Mouse (Mus musculus) left cerebral cortex, postnatal 4 days (tissue): ENCODE measurements around the gene Snta1. TPM values are rescaled to one million over a fixed set of nuclear protein-coding genes. Genes with fewer than 3 reads are reported as not detected.
A peak's percentile ranks its signal among the peaks of the same experiment; 100 is the strongest.

ENCODE experiments used
- DNase-seq: peaks from one replicate; pipeline ENCODE4 v3.0.0-alpha.2; 2022
- intact Hi-C: fragments of 180-260 bp; cut with DNase I; formaldehyde crosslinking; loops from one replicate; pipeline ENCODE4 v1.15.1; 2025
- total RNA-seq, 2 experiments: library from RNA; stranded (reverse); gene quantifications; 2 replicates each; pipeline ENCODE4 v1.2.3; 2021

Snta1 gene
- total RNA-seq, 2 experiments from 2014 or later: 21.7 to 22.2 TPM

GRCm38 (mm10) chr2:154423548-154423947 lies 15.6 kb upstream of the Snta1 start:
- intact Hi-C loops: no loop called here
- no peak for DNase-seq

GRCm38 (mm10) chr2:154422181-154422580 lies 14.3 kb upstream of the Snta1 start:
- DNase-seq: no peak
- intact Hi-C loops: no loop called here

- DNase-seq: peak; percentile 92
- intact Hi-C loops: no loop called here
Measured at GRCm38 (mm10) chr2:154420942-154421731, 13.2 kb upstream of the Snta1 start.

GRCm38 (mm10) chr2:154419631-154420515 lies 12.0 kb upstream of the Snta1 start:
- intact Hi-C loops: no loop called here
- DNase-seq: peak; percentile 46

- DNase-seq: no peak
- intact Hi-C loops: no loop called here
Measured at GRCm38 (mm10) chr2:154418001-154418400, 10.1 kb upstream of the Snta1 start.

GRCm38 (mm10) chr2:154417107-154417506 lies 9.2 kb upstream of the Snta1 start:
- intact Hi-C loops: loop anchor here (2.0 kb wide), 1 partner anchor 122 kb away; no protein-coding TSS in a partner anchor
- DNase-seq: peak; percentile 90

- intact Hi-C loops: loop anchor here (5.0 kb wide), 1 partner anchor 200 kb away; the partner anchor contains the start of genes 4930519P11Rik and Zfp341
- peak; percentile 32 for DNase-seq
Measured at GRCm38 (mm10) chr2:154412018-154412666, 4.2 kb upstream of the Snta1 start.

- DNase-seq: peak; percentile 53
- intact Hi-C loops: loop anchor here (5.0 kb wide), 1 partner anchor 202 kb away; the partner anchor contains the start of genes 4930519P11Rik and Zfp341
Measured at GRCm38 (mm10) chr2:154410355-154410754, 2.5 kb upstream of the Snta1 start.

GRCm38 (mm10) chr2:154407063-154407642 lies 746 bp downstream of the Snta1 start:
- no peak for DNase-seq
- intact Hi-C loops: no loop called here

GRCm38 (mm10) chr2:154405447-154405994 lies 2.4 kb downstream of the Snta1 start:
- no peak for DNase-seq
- intact Hi-C loops: no loop called here

GRCm38 (mm10) chr2:154402811-154403210 lies 5.1 kb downstream of the Snta1 start:
- intact Hi-C loops: no loop called here
- peak; percentile 45 for DNase-seq

- DNase-seq: no peak
- intact Hi-C loops: no loop called here
Measured at GRCm38 (mm10) chr2:154401976-154402375, 5.9 kb downstream of the Snta1 start.

- intact Hi-C loops: no loop called here
- peak; percentile 50 for DNase-seq
Measured at GRCm38 (mm10) chr2:154399325-154399724, 8.6 kb downstream of the Snta1 start.

- intact Hi-C loops: no loop called here
- DNase-seq: no peak
Measured at GRCm38 (mm10) chr2:154398267-154398666, 9.6 kb downstream of the Snta1 start.

- intact Hi-C loops: no loop called here
- no peak for DNase-seq
Measured at GRCm38 (mm10) chr2:154396529-154396928, 11.4 kb downstream of the Snta1 start.

- intact Hi-C loops: no loop called here
- DNase-seq: peak; percentile 82
Measured at GRCm38 (mm10) chr2:154394602-154395001, 13.3 kb downstream of the Snta1 start.

GRCm38 (mm10) chr2:154390180-154390964 lies 17.5 kb downstream of the Snta1 start:
- intact Hi-C loops: no loop called here
- DNase-seq: peak; percentile 53

- intact Hi-C loops: no loop called here
- peak; percentile 48 for DNase-seq
Measured at GRCm38 (mm10) chr2:154379103-154379502, 28.8 kb downstream of the Snta1 start.
